Mouse (Mus musculus) right cerebral cortex, postnatal 36 days (tissue): Measurements from ENCODE around the gene Rpl10.

ENCODE experiments used
- DNase-seq, 2 experiments: peaks; one replicate each; pipeline ENCODE4 v3.0.0; 2022; ENCODE audit warnings: low spot score in 2 of 2, mixed read lengths in 1 of 2

The Rpl10 gene

DNA sequence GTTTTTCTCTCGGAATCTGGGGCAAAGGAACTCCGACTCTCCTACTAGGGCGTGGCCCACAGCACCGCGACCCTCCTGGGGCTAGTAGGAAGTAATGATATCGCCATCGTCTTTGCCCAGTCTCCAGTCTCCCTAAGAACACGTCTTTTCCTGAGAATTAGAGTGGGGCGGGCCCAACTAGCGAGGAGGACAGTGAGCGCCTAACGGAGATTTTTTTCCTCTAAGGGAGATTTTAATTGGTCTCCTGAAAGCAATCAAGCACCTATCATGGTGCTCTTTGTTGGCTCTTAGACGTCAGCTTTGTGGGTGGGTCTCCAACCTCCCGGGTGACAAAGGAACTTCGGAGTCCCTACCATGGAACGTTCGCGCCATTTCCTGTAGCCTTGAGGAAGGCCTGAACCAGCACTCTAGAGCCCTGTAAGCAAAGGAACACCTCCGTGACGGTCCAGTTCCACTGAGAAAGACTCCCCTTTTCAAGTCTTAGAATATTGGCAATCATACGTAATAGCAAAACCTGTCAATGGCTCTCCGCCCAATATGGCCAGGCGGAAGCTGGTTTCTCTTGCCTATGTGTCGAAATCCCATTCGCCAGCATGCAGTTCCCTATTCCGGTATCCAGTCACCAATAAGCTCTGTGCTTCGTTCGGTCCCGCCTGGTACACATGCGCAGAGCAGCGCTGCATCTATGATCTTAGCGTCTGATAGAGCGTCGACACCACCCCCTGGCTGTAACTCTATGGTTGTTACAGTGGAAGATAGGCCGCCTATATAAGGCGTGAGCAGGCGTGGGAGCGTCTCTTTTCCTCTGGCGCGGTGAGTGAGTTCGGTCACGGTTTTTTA is at the start of gene Rpl10:
Rpl10 (plus strand) TSS at position 751 of the 840 bp plus-strand sequence.
- peak; percentile 87 to 93 for DNase-seq

DNA sequence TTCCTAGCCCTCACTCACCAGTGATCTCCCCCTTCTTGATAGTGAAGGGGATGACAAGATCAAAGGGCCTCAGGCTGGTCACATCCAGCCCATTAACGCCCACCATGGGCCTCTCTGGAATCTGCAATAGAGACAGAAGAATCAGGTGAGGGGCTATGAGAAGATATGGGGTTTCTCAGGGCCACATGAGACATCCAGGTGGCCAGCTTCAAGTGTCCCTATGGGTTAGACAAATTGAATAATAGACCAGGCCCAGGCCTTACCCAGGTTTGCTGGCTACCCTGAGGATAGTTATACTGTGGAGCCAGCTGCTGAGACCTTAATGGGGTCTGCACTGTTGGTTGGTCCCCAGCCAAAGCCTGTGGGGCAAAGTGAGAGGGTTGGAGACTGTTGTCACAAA is 40.6 kb upstream of the Rpl10 start:
- no peak for DNase-seq

DNA sequence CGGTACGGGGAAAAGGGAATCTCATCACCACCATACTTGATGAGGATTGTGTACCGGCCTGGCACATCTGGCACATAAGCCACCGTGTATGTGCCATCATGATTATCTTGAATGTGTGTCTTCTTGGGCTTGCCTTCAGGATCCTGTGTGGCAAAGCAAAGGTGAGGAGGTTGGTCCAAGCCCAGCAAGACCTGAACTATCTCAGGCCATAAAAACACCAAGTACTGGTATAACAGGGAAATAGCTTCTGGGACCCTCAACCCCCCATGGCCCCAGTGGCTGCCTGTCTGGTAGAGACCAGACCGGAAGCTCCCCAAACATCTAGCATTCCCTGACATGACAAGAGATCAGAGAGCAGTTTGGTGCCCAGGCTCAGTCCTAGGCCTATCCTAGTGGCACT is 37.4 kb upstream of the Rpl10 start:
- DNase-seq = no peak

DNA sequence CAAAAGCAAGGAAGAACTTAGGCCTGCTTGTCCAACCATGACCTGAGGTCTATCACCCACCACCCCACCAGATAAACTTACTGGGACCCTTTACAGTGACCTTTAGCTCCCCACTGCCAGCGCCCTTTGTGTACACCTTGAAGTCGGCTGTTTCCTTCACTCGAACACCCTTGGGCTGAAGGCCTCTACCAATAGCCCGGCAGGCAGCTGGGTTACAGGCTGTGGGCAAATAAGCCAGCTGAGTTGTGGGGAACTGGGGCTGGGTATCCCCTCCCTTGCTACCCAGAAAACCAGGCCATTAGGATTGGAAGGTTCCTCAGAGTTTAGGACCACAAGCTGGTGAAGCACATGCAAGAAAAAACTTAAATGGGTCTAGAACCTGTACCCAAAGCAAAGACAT is 30.3 kb upstream of the Rpl10 start:
- DNase-seq = no peak

DNA sequence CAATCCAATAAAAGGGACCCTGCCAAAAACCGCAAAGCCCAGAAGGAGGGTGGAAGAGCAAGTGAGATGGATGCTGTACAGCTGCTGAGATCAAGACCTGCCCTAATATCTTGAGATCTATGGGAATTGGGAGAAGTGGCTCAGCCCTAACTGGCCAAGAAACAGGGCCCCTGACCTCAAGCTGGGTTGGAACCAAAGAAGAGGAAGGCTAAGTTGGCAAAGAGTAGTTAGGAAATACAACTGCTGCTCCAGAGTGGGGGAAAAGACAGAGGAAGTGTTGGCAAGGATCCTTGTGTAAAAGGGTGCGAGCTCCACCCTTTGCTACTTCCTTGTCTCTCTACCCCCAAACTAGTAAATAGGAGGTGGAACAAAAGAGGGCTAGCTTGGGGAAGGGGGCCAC is 27.2 kb upstream of the Rpl10 start:
- no peak for DNase-seq

DNA sequence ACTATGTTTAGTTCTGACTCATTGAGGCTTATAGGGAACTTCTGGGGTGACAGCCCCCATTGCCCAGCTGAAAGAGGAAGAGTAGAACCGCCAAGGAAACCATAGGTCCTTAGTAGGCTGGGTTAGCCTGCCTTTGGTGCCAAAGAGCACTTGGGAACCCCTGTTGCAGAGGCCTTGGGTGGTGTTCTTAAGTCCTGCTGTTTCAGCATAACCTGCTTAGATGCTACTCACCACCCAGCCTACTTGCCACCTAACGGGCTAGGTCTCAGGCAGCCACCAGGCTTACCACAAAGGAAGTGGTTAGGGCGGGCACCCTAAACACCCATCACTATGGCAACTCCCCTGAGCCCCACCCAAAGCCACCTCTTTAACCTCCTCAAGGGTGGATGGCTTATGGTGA is 26.8 kb upstream of the Rpl10 start:
- DNase-seq = no peak

DNA sequence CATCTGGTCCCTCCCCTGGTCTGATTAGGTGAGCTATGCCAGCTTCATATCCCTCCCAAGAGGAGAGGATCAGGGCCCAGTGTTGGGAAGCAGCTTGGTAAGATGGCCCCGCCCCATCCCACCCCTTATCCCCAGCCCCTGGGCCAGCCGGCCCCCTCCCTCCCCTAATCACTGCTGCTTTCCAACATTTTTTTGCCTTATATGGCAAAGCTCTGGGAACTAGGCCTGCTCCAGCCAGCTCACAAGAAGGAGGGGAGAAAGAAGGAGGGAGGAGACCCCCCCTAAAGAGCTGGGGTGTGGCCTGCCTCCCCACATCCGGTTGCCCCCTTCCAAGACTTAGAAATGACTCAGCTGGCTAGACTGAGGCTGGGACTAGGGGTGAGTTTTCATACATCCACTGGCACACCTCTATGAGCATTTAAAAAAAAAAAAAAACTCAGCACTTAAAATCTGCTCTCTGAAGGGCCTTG is 26.0 kb upstream of the Rpl10 start:
- DNase-seq = no peak

DNA sequence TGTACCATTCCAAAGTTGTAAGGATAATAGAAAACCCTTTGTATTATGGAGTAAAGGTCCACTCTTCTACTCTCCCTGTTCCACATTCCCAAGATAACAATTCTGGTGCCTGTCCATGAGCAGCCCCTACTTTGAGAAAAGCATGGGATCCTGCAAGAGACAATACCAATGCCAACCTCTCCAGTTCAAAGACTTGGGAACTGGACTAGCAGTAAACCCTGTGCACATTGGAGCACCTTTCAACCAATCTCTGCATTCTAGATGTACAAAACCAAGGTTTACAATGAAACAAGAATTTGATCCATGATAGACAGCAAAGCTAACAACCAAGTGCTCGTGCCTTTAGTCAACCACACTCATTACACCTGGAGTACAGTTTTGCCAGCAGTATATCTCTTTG is 25.5 kb upstream of the Rpl10 start:
- DNase-seq = no peak

DNA sequence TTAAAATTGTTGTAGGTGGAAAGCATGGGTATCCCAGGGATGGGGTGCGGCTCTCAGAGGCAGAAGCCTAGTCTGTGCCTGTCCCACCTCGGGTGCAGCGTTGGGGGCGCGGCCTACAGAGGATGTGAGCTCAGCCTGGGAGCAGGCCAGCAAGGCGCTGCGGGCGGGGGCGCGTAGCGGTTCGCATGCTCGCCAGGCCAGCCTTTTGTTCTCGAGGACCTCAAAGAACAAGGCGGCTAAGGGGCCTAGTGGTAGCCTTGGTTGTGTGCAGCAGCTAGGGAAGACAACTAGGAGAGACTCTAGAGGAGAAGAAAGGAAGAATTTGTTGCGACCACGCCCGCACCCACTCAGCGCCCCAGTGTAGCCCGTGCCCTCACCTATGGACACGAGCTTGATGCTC is 24.9 kb upstream of the Rpl10 start:
- DNase-seq = peak; percentile 55 to 61

DNA sequence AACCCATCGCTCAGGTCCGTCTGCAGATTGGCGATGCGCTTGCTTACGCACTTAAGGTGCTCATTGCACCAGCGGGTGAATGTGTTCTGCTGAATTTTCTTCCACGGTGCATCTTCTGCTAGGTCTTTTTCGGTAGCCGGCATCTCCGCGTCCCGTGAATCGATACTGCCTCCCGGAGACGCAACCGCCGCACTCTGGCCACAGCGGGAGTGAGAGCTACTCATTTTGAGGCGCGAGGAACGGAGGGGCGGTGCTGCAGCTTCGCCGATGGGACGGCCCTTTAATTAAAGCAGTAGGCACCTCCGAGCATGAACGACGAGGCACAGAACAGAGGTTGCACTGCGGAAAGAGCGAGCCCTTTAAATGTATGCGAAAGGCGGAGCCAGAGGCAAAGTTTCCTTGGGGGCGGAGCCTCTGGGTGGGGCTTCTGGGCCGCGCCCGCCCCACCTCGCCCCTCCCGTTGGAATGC is 24.4 kb upstream of the Rpl10 start:
- DNase-seq = peak; percentile 76 to 89

DNA sequence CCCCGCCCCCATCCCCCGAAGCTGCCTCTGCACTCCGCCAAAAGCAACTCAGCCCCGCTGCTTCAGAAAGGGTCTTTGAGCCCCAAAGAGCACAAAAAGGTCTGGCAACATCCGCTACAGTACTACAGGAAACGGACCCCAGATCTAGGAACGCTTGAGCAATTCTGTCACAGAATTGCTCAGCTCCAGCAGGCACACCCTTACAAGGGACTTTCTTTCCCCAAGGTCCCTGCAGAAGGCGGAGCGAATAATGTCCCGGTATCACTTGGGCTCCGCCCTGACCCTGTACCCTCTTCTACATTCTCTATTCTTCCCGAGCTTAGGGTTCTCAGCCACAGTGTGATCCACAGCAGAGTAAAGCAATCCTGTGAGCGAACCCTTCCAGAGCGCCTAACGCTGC is 23.9 kb upstream of the Rpl10 start:
- no peak for DNase-seq

DNA sequence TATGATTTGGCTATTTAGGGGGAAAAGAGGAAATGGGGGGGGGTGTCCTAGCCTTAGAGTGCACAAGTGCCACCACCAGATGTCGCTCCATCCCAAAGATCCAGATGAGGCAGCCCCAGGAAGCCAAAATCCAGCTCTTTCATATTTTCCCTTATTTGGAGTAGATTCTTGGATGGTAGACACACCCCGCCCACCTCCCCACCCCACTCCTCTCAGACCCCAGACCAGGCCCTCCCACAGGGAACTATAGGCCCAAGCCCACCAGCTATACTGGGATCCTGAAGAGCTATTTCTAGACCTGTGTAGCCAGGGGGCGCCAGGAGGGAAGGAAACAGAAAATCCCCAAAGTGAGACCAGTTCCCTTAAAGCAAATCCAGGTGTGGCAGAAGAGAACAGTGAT is 22.0 kb upstream of the Rpl10 start:
- DNase-seq = no peak

DNA sequence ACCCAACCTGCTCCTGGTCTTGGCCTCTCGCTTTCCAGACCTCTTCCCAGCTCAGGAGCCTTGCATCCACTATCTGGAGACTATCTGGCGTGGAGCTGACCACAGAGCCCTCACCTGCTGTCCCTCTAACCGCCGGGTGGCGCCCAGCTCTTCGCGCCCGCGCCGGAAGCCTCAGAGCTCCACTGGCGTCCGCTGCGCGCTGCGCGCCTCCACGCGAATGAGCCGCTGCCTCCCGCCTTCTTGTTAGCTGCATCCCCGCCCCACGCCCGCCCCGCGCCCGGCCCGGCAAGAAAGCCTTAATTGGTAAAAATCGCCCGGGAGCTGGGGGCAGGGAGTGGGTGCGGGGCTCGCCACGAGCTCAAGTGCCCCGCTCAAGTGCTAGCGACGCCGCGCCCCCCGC is 21.0 kb upstream of the Rpl10 start, which contains the start of gene Flna:
Flna (minus strand) TSS at position 206 of the 400 bp plus-strand sequence.
- DNase-seq = peak; percentile 36 to 51

DNA sequence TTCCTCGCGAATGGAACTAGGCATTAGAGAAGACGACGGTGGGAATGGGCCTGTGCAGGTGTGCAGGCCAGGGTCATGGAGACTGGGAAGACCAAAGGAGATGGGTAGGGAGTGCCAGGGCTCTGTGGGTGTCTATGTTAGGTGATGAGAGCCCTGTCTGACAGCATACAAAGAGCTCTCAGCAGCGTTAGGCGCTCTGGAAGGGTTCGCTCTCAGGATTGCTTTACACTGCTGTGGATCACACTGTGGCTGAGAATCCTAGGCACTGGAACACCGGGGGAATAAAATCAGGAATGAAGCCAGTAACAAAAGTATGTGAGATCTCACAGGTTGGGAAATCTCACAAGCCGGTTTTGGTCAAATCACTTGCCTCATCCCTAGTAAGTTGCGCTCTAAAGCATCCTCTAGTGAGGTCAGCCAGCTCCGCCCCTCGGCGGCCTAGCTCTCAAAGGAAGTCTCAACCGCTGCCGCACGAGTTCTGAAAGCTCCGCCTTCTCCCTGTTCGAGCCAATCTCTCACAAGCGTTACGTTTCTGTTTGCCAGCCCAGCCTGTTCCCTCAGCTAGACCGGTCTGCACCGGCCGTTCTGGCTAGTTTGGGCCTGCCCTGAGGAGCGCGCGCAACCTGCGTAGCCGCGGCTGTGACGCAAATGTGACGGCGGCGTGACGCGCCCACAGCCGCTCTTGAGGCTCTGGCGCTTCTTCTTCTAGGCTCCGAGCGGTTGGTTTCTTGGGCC is 16.3 kb upstream of the Rpl10 start, which contains the start of gene Emd:
Emd (plus strand) TSS at position 535 of the 735 bp plus-strand sequence.
- DNase-seq = peak; percentile 83 to 92

DNA sequence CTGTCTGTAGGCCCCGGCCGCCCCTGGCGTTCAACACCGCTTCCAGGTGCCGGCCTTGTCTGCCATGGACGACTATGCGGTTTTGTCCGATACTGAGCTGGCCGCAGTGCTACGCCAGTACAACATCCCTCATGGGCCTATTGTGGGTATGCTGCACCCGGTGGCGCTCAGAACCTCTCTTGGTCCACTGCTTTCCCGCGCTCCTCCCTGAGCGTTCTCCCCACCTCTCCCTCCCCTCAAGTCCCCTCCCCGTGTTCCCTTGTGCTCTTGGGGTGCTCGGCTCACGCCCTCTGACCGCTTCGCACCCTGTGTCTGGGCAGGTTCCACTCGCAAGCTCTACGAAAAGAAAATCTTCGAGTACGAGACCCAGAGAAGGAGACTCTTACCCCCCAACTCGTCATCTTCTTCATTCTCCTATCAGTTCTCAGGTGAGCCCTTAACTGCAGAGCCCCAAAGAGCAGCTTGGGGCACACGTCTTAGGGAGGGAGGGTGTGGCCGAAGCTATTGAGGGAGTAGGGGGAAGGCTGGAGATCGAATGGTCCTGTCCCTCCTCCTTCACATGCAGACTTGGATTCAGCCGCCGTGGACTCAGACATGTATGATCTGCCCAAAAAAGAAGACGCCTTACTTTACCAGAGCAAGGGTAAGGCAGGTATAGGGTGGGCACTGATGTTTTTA is 15.6 kb upstream of the Rpl10 start:
- no peak for DNase-seq

DNA sequence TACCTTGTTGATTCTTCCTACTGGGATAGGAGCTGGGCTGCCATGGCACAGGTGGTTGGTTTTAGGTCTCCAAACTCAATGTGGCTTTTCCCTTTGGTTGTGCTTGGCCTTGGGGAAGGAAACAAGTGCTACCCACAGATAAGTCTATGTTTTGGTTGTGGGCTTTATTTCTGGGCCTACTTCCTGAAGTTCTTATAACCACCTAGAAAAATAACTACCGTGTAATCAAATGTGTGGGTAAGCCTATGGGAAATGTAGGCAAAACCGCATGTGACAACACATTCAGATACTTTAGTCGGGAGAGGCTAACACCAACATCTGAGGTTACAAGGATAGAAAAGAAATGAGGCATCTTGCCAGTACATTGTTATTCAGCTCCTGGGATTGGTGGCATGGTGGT is 12.9 kb upstream of the Rpl10 start:
- DNase-seq = no peak

DNA sequence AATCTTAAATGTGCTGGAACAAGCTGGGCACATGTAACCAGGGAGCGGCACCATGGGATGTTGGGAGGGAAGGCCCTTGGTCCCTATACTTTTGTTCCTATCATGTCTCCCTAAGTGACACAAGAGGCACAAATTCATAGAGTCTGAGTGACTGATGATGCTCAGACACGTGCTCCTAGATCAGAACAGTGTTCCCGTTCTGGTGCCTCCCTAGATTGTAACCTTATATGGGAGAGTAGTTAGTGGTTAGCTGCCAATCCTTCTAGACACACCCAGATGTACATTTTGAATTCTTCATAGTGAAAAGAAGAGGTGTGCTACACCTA is 913 bp upstream of the Rpl10 start:
- DNase-seq = peak in 1 of 2 experiments; percentile 10

DNA sequence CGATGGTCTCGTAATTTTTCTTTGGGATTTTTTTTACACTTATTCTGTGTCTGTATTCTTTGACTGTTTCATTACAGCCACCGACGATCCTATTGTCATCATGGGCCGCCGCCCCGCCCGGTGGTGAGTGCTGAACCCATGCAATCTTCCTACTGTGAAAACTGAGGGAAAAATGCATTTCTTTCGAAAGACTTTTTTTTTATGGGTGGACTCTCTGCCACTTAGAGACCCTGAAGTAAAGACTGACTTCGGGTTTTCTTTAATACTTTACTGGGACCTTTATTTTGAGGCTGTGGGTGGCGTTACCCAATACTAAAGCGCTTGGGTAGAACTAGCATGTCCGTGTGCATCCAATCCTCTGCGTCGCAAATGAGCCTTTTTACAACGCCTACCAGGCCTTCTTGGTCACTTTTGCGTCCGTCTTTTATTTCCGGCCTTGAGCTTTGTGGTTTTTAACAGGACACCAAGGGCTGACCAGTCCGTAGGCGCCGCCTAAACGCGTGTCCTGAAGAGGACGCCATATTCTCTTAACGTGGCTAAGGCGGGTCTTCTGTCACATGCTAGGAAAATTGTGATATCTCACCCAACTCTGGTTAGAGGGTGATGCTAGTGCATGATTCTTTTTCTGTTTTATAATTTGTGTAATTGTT is 415 bp downstream of the Rpl10 start:
- no peak for DNase-seq

DNA sequence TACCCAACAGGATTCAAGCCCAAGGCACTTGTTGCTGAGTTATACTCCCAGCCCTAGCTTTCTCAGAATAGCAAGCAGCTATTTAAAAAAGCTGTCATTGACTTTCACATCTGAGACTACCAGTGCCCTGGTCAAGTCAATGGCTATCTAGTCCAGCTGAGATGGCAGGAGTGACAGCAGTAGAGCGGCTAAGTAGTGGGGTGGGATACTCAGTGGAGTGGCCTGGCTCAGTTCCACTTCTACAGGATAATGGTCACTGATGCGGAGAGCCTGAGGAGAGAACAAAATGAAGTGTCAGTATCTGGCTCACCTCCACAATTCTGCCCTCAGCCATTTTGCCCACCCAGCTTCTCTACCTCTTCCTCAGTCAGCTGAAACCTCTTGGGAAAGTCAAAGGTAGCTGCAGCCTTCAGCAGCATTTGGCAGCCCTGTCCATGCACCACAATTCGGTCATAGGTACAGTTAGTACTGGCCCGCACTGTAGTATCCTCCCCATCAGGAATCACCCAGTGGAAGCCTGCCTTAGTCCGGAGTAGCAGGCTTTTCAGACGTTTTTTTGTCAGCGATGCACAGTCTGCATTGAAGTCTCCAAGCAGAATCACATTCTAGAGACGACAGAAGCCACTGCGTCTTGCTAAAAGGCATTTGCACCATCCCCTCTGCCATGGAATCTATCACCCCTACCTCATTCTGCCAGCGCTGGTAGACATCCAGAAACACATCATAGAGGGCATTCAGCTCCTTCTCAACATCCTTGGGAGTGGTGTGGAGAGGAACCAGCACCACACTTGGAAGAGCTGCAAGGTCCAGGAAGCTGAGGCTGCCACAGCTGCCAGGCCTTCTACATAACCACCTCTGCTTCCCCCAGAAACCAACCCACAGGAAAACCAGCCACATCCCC is 3.1 kb downstream of the Rpl10 start:
- no peak for DNase-seq

DNA sequence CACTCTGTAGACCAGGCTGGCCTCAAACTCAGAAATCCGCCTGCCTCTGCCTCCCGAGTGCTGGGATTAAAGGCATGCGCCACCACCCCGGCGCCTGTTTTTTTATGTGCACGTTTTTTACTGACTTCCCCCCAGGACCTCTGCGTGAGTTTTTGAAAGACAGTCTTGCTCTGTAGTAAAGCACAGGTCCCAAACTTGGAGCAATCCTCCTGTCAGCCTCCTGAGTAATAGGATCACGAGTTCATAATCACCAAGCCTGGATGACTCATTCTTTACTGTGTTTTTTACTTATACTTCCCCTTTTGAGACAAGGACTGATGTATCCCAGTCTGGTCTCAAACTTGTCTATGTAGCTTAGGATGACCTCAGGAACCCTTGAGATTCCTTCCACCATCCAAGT is 7.3 kb downstream of the Rpl10 start:
- DNase-seq = no peak
